Mouse (Mus musculus): Measurements from ENCODE around the gene Plxdc2.

Plxdc2 gene

DNA sequence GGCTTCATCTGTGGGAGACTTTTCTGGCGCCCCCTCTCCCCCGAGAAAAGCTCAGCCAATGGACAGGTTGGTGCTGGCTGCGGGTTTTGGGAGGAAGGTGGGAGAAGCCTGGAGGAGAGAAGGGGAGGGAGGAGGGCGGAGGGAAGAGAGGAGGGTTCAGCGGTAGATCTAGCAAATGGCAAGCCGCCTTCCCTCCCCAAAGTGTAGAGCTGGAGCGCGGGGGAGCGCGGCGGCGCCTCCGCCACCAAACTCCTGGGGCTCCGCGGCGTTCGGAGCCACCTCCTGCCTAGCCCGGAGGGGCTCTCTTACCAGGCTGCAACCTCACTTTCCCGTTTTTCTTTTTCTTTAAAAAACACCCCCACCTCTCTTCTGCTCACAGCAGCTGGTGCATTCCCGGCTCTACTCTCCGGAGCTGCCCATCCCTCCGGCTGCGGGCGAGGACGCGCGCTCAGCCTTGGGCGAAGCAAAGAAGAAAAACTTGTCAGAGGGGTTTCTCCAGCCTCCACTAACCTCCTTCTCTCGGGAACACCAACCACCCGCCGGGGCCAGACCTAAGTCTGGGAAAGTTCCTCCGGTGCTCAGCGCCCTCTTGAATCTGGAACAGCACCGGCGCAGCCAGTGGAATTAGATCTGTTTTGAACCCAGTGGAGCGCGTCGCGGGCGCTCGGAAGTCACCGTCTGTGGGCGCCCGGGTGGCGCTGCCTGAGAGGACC, at the start of gene Plxdc2:
Gene Plxdc2 (plus strand): TSS at position 199 of the 713 bp plus-strand sequence.
- peak; percentile 81 for DNase-seq (ENCODE audit: low spot score)

DNA sequence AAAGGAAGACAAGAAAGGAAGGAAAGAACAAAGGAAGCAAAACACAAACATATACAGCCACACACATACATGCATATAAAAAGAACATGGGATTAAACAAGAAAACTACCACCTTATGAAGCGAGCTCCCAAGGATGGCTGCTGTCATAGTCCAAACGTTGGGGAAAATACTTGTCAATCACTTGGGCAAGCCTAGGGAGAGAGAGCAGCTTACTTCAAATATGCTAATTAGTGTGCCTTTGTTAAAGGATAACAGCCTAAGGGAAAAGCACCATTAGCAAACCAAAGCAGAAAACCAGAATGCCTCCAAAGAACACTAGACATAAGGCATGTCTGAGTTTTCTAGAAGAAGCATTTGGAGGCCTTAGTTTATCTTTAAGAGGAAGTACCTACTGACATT, 45.7 kb upstream of the Plxdc2 start:
- DNase-seq (ENCODE audit: low spot score): no peak

DNA sequence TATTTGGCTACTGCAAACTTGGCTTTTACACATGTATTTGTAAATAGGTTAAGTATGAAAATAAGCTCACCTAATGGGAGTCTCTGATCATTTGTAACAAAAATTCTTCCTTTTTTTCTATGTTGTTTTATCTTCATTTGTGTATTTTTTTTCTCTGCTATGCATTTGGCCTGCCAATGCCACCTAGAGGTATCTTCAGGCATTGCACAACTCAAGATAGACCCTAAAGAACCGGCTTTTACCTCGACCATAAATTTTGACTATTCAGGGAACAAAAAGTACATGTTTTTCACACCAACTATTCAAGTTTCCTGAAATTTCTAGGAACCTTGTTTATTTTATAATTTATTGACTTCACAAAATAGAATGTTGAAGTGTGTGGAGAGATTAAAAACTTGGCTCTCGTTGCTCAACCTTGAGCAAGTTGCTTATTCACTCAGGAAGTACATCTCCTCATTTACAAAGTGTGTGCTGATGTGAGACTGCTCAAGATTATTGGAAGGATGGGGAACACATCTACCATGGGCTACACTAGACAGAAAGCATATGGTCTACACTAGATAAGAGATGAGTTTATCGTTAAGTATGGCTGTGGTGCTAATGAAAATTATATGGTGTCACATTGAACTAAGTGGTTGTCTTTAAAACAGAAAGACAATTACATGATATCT, 43.6 kb upstream of the Plxdc2 start:
- DNase-seq (ENCODE audit: low spot score): no peak

DNA sequence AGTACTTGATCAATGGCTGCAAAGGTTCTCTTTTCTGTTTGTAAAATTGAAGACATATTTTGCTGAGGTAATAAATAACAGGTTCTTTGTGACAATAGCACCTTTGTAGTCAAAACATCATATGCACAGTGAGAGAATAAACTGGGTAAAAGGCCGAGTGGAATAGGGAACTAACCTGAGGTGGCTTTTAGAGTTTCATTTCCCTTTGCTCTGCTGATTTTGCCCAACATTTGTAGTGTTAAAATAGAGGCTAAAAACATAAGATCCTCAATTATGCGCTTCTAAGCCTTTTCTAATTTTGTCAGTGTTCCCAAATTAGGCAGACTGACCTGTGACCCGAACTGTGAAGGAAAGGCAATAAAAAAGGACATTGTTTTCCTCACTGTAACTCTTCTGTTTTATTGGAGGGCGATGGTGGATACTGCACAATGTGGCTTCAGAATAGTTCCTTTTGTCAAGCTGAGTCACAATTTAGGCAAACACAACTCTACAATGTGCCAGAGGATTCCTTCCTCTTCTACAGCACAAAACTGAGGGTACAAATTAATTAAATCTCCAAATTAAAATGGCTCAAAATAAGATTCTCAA, 20.8 kb upstream of the Plxdc2 start:
- no peak for DNase-seq (ENCODE audit: low spot score)

DNA sequence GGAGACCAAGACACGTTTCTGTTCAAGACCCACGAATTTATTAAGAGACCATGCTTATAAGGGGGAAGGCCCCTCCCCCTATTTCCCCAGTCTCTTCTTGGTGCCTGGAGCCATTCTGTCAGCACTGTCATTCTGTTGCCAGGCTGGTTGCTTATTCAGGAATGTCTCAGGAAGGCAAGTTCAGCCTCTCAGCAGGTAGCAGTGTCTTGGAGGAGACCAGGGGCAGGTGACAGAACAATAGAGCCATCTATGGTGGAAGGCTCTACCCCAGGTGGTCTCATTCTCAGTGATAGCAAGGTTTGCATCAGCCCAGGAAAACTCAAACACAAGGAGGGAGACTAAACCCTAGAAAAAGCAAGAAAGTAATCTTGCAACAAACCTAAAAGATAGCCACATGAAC, 11.5 kb upstream of the Plxdc2 start:
- DNase-seq (ENCODE audit: low spot score): no peak

DNA sequence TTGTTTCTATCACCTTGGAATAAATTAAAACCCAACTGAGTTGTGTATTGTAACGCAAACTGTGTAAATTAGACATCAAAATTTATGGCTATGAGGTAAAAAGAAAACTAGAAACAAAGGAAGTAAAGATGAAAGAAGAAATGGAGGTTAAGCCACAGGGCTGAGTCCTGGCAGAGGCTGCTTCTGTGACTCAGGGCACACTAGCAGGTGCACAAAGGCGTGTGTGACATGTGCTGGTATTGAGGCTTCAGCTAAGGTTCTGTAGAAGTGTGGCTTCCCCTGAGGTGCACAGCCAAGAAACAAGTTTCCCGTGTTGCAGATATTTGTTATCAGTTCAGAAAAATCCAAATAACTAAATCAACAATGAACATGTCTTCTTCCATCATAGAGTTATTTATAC, 5.0 kb upstream of the Plxdc2 start:
- DNase-seq (ENCODE audit: low spot score): no peak

DNA sequence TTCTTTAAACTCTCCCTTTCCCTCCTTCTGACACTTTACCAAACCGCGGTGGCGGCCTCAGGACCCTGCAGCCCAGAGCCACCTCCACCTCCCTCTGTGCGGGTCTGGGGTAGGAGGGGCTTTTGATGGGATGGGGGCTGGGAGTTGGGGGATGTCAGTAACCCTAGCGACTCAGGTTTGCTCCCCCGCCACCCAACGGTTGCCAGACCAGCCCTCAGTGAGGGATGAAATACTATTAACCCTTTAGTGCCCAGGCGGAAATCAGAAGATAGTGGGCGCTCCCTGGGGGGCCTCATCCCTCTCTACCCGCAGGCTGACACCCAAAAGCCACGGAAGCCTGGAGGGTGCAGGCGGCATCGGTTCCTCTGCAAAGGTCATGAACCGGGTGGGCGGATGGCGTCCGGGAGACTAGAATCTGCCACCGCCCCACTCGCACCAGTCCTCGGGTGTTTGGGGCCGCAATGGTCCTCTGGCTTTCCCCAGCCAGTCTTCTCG, 446 bp upstream of the Plxdc2 start:
- DNase-seq (ENCODE audit: low spot score): no peak

DNA sequence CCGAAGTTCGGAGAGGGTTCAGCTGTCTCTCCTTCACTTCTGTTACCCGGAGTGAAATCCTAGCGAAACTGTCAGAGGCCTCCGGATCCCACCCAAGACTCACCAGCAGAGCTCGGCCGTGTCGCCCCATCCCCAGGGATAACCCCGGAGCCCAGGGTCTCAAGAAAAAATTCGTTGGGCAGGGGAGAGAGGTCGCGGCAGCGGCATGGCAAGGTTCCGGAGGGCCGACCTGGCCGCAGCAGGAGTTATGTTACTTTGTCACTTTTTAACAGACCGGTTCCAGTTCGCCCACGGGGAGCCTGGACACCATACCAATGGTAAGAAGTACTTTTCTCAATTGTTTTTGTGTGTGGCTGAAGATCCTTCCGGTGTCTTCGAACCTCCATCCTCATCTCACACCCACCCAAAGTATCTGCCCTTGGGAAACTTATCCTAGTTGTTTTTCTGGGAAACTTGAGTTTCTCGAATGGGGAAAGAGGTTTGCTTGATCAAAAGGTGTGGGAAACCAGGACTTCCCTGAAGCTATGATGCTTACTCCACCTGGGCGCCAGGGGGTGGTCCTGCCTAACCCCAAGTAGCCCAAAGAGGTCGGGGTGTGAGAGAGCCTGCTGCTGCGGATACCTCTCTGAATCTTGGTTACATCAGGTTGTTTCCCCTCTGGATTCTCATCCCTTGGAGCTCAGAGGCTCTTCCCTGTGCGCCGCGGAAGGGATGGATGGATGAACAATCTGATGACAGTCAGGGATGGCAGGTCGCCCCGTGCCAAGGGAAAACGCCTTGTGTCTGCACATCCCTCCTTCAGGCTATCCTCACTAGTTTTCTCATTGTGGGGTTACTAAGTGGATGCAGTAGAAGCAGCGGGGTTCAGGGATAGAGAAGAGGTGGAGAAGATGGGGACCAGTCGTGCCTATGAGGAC, 1.1 kb downstream of the Plxdc2 start:
- DNase-seq (ENCODE audit: low spot score): peak; percentile 26

DNA sequence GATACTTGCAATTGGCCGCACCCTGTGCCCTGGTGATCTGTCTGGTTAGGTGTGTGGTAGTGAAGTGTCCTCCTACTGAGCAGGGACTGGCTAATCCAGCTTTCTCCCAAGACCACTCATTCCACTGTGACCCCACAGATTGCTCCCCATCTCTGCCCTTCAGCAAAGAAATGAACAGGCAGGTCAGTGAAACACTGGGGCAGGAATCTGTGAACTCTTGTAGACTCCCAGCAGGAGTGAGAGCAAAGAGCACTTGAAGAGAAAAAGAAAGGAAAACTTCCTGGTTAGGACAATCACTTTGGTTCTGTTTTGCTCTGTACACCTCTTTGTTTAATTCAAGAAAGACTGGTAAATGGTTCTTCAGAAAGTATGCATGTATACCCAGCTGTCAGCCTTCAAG, 1.8 kb downstream of the Plxdc2 start:
- no peak for DNase-seq (ENCODE audit: low spot score)

DNA sequence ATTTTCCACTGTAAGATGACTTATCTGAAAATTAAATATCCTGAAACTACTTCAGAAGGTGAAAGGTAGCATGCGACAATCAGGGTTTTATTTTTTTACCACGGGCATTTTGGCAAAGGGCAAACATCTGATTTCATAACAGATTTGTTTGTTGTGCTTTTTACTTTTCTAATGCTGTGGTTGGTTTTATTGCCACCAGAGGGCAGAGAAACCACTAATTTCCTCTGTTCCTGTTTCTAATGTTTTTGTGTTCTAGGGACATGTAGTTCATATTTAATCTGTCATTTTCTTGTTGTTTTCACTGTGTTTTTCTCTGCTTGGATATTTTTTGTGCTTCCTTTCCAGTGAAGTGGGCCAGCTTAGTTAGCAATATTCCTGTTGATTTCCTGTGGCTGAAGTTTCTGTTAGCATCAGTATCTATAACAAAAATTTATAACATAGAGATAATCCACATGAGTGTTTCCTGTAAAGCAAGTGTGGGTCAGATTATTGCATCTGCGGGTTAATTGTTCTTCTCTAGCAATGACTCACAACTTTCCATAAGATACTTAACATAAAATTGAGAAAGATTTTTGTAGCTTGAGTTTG, 3.3 kb downstream of the Plxdc2 start:
- no peak for DNase-seq (ENCODE audit: low spot score)

DNA sequence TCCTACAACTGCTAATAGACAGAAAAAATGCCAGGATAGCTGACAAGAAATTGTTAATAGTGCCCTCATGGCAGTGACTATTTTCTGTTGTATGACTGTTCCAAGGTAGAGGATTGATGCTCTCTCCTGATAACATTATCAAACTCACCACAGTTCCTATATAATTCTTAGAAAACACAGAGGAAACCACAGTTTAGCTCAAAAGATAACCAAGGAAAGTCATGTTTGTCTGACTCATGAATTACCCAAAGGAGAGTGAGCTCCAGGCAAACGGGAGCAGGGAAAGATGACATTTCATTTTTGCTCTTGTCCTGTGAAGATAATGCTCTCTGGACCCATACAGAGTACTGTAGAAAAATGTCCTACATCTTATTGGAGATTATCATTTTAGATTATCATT, 8.6 kb downstream of the Plxdc2 start:
- DNase-seq (ENCODE audit: low spot score): no peak

DNA sequence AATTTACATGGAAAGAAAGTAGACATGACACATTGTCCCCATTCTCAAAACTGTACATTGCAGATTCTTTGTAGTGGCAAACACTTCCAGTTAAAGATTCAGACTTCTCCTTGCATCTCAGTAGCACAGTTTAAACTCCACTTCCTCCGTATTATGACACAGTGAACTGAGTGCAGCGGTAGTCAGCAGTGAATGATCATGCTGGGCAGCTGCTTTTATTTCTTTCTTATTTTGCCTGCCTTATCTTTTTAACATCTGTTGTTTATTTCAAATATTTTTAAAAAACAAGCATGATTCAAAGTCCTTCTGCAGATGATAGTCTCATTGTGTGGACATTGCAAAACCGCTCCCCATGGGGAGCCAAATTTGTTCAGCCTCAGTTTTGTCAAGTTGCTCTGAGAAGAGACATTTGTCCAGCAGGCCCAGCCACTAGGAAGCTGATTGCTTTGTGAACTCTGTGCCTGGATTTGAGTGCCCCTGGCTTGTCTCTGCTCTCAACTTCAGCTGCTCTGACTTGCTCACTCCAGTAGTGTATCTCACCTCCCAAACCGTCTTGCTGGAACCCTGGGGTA, 9.8 kb downstream of the Plxdc2 start:
- no peak for DNase-seq (ENCODE audit: low spot score)

DNA sequence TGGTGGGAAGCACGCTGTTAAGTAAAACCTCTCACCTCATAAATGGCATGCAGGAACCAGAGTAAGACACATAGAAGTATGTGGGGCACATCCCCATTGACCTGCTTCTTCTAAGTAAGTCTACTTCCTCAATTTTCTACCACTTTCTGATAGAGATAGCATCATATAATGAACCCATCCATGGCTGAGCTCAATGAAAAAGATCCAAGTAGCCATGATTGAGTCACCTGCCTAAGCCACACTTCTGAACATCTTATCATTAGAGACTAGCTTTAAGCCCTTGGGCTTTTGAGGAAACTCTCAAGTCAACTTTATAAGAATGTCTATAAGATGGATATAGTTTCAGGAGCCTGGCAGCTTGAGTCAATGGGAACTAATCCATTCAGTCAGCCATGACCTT, 14.3 kb downstream of the Plxdc2 start:
- DNase-seq (ENCODE audit: low spot score): no peak

DNA sequence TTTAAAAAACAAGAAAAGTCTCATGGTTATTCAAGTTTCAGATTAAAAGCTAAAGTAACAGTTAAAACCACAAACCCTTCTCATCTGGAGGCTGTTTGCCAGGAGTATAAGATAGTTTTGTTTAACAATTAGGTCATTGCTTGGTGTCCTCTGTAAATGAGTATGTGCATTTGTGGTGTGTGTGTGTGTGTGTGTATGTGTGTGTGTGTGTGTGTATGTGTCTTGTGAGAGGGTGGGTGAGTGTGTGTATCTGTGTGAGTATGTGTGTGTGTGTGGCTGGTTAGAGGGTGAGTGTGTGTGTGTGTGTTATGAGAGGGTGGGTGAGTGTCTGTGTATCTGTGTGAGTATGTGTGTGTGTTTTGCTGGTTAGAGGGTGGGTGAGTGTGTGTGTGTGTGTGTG, 18.2 kb downstream of the Plxdc2 start:
- DNase-seq (ENCODE audit: low spot score): no peak

DNA sequence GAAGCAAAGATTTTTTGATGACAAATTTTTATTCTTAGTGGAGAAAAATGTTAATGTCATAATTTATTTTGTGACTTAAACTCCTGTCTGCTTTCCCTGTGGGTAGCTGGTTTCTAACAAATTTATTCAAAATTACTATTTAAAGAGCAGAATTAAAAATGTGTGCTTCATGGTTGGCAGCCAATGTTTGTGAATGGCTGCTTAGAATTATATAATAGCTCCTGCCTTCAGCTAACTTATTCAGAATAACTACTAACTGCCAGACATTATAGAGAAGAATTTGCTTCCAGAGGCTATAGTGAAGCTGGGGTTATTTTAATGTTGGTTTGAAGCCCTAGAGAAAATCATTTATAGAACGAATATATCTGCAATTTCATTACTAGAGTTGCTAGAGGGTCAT, 30.1 kb downstream of the Plxdc2 start:
- DNase-seq (ENCODE audit: low spot score): no peak

DNA sequence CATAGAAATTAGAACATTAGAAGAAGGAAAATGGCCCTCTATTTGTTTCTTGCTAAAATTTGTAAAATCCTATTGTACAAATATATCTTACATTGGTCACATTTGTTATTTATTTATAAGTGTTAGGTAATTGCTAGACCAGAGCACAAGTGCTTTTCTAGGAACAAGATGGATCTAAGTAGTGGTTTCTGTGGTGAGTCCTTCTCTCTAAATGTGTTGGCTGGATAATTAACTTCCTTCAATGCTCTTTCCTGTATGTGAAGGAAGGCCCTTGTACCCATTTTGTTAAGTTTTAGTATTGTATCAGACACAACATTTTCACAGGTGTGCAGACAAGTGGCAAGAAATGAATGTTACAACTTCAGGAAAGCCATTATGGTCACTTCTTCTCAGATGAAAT, 30.6 kb downstream of the Plxdc2 start:
- no peak for DNase-seq (ENCODE audit: low spot score)

DNA sequence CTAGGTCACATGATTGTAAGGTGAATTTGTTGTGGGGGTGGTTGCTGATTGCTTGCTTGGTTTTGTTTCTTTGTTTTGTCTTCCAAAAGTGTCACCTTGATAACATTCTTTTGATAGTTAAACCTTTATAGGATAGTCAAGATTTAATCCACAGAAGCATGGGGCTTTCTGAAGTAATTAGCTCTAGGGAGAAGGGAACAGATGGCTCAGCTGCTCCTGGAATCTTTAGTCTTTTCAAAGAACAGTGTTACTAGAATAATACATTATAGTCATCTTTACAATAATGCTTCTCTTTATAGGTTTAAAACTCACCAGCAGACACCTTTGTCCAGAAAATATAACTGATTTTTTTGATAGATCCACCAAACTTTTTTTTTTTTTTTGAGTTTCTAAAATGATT, 31.7 kb downstream of the Plxdc2 start:
- no peak for DNase-seq (ENCODE audit: low spot score)

DNA sequence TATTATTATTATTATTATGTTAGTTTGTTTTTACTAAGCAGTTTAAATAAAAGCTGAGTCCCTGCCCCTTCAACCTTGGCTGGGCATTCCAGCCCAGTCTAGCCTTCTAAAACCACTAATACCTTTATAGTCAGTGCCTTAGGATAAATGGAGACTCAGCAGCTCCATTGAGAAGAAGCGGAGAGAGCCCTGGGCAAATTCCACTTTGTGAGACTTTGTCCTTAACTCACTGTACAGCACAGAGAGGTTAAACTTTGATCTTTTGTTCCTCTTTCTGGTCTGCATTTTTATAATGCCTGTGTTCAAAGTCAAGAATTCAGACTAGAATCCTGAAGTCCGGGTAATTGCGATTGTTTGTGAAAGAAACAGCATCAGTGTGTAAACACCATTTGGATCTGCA, 41.4 kb downstream of the Plxdc2 start:
- no peak for DNase-seq (ENCODE audit: low spot score)

DNA sequence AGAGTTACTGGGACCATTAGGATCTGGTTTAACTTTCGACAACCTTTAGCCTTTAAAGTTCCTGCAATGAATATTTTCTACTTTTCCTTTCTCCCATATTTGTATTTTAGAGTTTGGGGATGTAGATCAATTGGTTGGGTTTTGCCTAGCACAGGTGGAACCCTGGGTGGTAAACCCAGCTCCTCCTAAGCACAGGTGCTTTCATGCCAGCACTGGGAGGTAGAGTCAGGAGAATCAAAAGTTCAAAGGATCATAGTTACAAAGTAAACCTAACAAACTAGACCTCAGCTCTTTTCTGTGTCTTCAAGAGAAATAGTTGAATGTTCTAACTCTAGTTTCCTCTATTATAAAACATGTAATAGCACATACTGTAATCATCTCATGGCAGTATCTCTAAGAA, 41.9 kb downstream of the Plxdc2 start:
- DNase-seq (ENCODE audit: low spot score): no peak

DNA sequence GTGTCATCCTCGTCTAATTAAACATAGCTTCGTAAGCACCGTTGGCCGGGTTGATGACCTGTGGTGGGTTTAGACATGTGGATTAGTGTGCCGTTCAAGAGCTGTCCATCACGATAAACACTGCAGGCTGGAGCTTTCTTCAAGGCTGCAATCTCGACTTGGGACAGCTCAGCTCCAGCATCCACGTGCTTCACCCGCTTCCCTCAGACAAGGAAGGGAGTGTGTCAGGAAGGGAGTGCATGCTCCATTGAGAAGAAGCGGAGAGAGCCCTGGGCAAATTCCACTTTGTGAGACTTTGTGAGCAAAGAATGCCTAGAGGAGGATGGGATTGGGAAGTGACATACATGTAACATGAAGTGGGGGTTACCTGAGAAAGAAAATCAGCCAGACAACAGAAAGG, 42.8 kb downstream of the Plxdc2 start:
- no peak for DNase-seq (ENCODE audit: low spot score)

DNA sequence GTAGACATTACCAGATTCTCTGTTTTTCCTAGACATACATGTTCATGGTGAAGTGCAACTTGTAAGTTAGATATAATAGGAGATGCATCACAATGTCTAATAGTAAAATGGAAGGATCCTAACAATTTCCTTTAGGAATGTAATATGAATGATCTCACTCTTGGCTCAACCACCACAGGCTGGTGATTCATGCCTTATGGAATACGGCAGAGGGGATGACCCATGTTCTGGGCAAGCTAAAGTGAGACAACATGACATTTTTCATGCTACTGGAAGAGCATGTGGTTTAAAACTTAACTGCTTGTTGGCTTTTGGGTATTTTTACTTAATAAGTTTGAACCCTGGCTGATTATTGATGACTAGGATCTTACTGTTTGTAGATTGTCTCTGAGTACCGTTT, 50.4 kb downstream of the Plxdc2 start:
- no peak for DNase-seq (ENCODE audit: low spot score)

All from ovary, postnatal 36 days (tissue).